Mouse (Mus musculus) intestine, embryonic 14.5 days (tissue): ENCODE measurements around the gene Gm21973. TPM values are rescaled to one million over a fixed set of nuclear protein-coding genes. Genes with fewer than 3 reads are reported as not detected.

ENCODE experiments used
- ATAC-seq: fragments of 200-750 bp; cut with Nextera tagmentation; replicated peaks from 2 replicates; pipeline ENCODE4 v1.8.0; 2017; ENCODE audit warnings: low read depth, moderate number of reproducible peaks, moderate TSS enrichment, moderate library complexity; ENCODE audit not compliant: low FRiP score, low TSS enrichment
- DNase-seq: peaks from one replicate; pipeline ENCODE4 v3.0.0-alpha.2; 2018; ENCODE audit warnings: low spot score
- H3K27ac ChIP-seq: fragments of 300-500 bp; sonication (generic); 2 replicates; pipeline ENCODE4 v1.5.1; 2014; ENCODE audit warnings: low read depth, mild to moderate bottlenecking, control low read depth
- H3K27me3 ChIP-seq: fragments of 300-500 bp; sonication (generic); replicated peaks from 2 replicates; pipeline ENCODE4 v1.6.1; 2014; ENCODE audit warnings: low read length, control low read depth; ENCODE audit not compliant: control insufficient read depth, insufficient read depth
- H3K36me3 ChIP-seq: fragments of 300-500 bp; sonication (generic); 2 replicates; pipeline ENCODE4 v1.6.1; 2014; ENCODE audit warnings: low read length, control low read depth; ENCODE audit not compliant: control insufficient read depth, insufficient read depth
- H3K4me1 ChIP-seq: fragments of 300-500 bp; sonication (generic); replicated peaks from 2 replicates; pipeline ENCODE4 v1.6.1; 2014; ENCODE audit warnings: low read length, control low read depth, mixed read lengths; ENCODE audit not compliant: control insufficient read depth, insufficient read depth
- H3K4me2 ChIP-seq: fragments of 300-500 bp; sonication (generic); 2 replicates; pipeline ENCODE4 v1.6.1; 2014; ENCODE audit warnings: low read length
- H3K4me3 ChIP-seq: fragments of 300-500 bp; sonication (generic); 2 replicates; pipeline ENCODE4 v1.5.1; 2014; ENCODE audit warnings: low read depth, low read length, control low read depth, mixed read lengths
- H3K9ac ChIP-seq: fragments of 300-500 bp; sonication (generic); 2 replicates; pipeline ENCODE4 v1.6.1; 2014; ENCODE audit warnings: mild to moderate bottlenecking, low read length
- H3K9me3 ChIP-seq: fragments of 300-500 bp; sonication (generic); 2 replicates; pipeline ENCODE4 v1.6.1; 2016; ENCODE audit warnings: low read length, control low read depth; ENCODE audit not compliant: control insufficient read depth
- WGBS: fragments of 180-500 bp; shearing (Covaris S2); extraction: QIAGEN DNeasy Blood & Tissue Kit; methylation state at CpG from one replicate; pipeline ENCODE4 v1.1.7; 2014; 5-methylcytosine and 5-hydroxymethylcytosine counted together
- polyA plus RNA-seq: library from polyadenylated mRNA; unstranded; fragments of >200 nt; fragmentation: Nextera tagmentation; extraction: Ambion mirVana; gene quantifications from 2 replicates; pipeline ENCODE4 v1.2.1, GENCODE M21; 2014

Gm21973 gene
- polyA plus RNA-seq, 1 experiment from 2014 or later: not detected

DNA sequence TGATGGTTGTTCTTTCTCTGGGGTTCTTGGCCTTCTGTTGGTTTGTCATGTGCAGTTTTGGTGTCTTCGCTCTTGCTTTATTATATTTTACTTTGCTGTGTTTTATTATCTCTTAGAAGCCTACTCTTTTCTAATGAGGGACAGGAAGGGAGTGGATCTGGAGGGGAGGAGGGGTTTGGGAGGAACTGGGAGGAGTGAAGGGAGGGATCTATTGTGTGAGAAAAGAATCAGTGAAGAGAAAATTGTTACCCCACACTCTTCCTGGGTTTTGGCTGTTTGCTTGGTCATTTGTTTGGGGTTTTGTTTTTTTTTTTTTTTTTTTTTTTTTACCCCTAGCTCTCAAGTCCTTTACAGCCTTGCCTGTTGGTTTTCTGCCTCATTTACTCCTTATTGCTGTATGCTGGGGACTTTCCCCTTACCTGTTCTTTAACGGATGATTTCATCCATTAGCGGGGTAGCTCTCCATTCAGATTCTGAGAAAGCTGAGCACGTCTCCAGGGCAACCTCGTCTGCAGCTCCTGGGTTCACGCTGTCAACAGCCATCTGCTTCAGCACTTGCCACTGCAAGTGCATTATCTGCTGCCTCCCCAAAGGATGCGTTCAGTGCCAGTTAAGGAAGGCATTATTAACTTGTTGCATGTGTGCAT, 96.1 kb downstream of the Gm21973 start:
- Histone ChIP-seq H3K36me3 (no peaks in the 10 kb centered on the region), H3K27ac (no peak overlapping the region), H3K9ac (no peak overlapping the region), H3K4me3 (no peak overlapping the region), H3K4me2 (no peak overlapping the region), H3K9me3 (no peaks in the 10 kb centered on the region), H3K4me1 (no peaks in the 10 kb centered on the region), H3K27me3 (no peaks in the 10 kb centered on the region)
- DNase-seq (no peak), ATAC-seq (no peak)
- 33% methylated on average over 7 of the region's 7 CpGs for WGBS

DNA sequence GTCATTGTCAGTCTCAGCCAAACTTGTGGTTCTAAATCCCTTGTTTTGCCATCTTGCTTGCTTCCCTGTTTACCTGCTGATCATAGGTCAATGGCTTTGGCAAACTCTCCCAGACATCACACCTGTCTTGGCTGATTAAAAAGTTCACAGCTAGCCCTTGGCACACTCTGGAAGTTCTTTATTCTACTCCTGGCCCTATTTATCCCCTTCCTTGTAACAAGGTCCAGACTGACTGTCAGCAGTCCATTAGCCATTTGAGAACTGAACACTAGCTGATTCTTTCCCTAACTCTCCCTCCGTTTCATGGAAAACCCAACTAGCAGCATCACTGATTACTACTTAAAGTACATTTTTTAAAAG, 96.6 kb downstream of the Gm21973 start:
- ATAC-seq: no peak
- no peak overlapping the region for H3K9ac ChIP-seq
- 77% methylated on average over 1 of the region's 1 CpGs for WGBS
- no peaks in the 10 kb centered on the region for H3K9me3 ChIP-seq
- H3K4me1 ChIP-seq: no peaks in the 10 kb centered on the region
- H3K27me3 ChIP-seq: no peaks in the 10 kb centered on the region
- H3K27ac ChIP-seq: no peak overlapping the region
- no peak overlapping the region for H3K4me3 ChIP-seq
- no peak for DNase-seq
- H3K36me3 ChIP-seq: no peaks in the 10 kb centered on the region
- no peak overlapping the region for H3K4me2 ChIP-seq

Other genes starting within 250 kb of the Gm21973 start
- gene Prlr, start 148.1 kb upstream of the Gm21973 start, polyA plus RNA-seq: 9.9 and 10.7 TPM in 2 replicates
- gene Agxt2, start 33.2 kb downstream of the Gm21973 start, polyA plus RNA-seq: not detected in 2 replicates
- gene Dnajc21, start 145.1 kb downstream of the Gm21973 start, polyA plus RNA-seq: 11.2 and 11.7 TPM in 2 replicates
- 120 and 123 TPM in 2 replicates for gene Brix1, start 160.6 kb downstream of the Gm21973 start, polyA plus RNA-seq
- gene Rad1, start 160.6 kb downstream of the Gm21973 start, polyA plus RNA-seq: 20.2 and 27.8 TPM in 2 replicates
- gene Ttc23l, start 233.3 kb downstream of the Gm21973 start, polyA plus RNA-seq: not detected in 2 replicates